Mouse (Mus musculus): ENCODE measurements around the gene Eml3.
"Not testable (repeated sequence)": the region's sequence is repeated elsewhere in the genome, so short reads cannot be mapped to it uniquely, and the experiment has no call there.

Eml3 gene

GRCm38 (mm10) chr19:8950190-8950589, 20.8 kb downstream of the Eml3 start:
- no peak for DNase-seq (ENCODE audit: low read depth, low spot score)

- DNase-seq (ENCODE audit: low read depth, low spot score), result no peak
Observed at GRCm38 (mm10) chr19:8952241-8952640, 22.9 kb downstream of the Eml3 start.

DNA sequence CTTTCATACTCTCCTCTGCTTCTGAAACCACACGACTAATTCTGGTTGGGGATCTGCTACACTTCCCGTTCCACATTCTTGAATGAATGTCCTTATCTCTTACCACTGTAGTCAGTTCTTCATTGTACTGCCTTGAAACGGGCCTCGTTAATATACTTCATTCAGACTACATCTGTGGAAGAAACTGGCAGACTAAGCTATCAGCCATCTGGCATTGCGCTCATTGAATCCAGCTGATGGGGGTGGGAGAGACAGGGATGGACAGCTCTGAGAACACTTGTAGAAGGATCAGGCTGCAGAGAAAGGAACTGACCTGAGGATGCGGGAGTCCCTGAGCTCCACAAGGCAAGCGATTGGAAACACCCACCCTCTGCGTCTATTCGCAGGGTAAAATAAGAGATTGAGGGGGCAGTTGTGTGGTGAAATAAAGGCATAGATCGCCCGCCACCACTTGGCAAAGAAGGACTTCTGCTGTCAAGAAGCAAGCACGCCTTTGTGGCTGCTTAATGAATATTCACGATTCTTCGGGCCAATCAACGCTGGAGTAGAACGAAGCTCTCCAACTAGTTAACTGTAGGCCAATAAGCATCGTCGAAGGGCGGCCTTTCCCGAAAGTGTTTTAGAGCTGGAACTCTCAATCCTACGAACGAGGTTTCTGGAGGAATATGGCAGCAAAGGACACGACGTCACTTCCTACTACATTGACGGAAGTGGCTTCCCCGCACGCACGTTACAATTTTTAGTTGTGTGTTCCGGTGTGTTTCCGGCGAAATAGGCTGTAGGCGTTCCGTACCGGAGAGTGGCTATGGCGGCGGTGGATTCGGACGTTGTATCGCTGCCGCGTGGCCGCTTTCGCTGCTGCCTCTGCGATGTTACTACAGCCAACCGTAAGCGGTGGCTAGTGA, 24.0 kb downstream of the Eml3 start, which contains the start of gene Tut1:
Gene Tut1, plus strand, starts transcription at position 713 of the 905 bp plus-strand sequence.
- peak; percentile 99 for DNase-seq (ENCODE audit: low read depth, low spot score)

DNA sequence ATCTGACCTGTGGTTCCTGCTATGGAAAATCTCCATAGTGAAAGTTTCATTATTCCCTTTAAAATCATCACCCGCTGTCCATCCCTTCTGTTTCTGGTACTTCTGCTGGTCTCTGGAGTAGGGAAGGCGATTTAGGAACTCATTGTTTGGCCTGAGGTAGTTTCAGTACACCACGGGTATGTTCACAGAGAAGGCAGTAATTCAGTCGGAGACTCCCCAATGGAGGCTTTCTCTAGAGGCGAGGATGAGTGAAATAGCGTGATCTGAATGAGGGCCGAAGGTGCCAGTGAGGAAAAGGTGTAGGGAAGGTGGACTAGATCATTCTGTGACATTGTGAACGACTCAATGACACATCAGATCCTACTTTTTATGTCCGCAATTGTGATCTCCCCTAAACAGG, 24.8 kb downstream of the Eml3 start:
- peak; percentile 46 for DNase-seq (ENCODE audit: low read depth, low spot score)

DNA sequence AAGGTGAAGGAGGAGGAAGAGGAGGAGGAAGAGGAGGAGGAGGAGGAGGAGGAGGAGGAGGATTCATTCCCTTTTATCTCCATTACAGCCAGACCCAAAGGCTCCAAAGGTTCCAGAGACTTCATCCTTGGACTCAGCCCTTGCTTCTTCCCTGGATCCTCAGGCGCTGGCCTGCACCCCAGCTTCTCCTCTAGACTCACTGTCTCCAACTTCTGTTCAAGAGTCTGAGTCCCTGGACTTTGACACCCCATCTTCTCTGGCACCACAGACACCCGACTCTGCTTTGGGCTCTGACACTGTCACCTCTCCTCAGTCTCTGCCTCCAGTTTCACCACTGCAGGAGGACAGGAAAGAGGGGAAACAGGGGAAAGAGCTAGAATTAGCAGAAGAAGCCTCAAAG, 32.9 kb downstream of the Eml3 start:
- DNase-seq (ENCODE audit: low read depth, low spot score), result no peak

DNA sequence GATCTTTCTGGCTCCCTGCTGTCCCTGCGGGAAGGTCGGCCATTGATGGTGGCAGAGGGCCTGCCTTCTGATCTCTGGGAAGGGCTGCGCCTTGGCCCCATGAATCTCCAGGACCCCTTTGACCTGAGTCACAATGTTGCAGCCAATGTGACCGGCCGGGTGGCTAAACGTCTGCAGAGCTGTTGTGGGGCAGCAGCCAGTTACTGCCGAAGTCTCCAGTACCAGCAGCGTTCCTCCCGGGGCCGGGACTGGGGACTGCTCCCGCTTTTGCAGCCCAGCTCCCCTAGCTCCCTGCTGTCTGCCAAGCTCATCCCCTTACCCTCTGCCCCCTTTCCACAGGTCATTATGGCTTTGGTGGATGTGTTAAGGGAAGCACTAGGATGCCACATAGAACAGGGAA, 35.7 kb downstream of the Eml3 start:
- DNase-seq (ENCODE audit: low read depth, low spot score), result no peak

DNA sequence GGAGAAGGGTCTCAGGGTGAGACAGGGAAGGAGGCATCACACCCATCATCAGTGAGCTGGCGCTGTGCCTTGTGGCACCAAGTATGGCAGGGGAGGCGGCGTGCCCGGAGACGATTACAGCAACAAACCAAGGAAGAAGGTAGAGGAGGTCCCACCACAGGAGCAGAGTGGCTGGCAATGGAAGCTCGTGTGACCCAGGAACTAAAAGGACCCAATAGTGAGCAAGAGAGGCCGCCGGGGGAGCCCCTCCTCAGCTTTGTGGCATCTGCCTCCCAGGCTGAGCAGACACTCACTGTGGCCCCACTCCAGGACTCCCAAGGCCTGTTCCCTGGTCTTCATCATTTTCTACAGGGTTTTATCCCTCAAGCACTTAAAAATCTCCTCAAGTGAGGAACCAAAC, 36.4 kb downstream of the Eml3 start:
- peak; percentile 52 for DNase-seq (ENCODE audit: low read depth, low spot score)

DNA sequence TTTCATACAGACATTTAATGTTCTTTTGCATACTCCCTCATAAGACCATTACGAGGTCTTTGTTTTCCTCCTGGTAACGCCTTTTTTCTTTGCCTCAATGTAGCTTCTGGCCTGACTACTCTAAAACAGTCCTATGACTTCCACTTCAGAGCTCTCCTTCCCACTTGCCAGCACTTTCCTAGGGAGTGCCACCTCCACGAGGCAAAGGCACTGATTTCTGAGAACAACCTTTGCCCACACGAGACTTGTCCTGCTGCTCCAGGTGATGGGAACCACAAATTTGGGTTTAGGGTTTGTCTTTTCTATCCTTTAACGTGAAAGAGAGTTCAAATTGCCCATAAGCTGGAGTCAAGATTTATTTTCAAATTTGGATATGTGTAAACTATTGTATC, 36.8 kb downstream of the Eml3 start:
- DNase-seq (ENCODE audit: low read depth, low spot score), result no peak

GRCm38 (mm10) chr19:8966590-8967372, 37.4 kb downstream of the Eml3 start, which contains the start of gene Eef1g:
Gene Eef1g (plus strand): TSS chr19:8967041.
- DNase-seq (ENCODE audit: low read depth, low spot score), result peak; percentile 100

- no peak for DNase-seq (ENCODE audit: low read depth, low spot score)
Observed at GRCm38 (mm10) chr19:8967373-8967743, 38.0 kb downstream of the Eml3 start.

DNA sequence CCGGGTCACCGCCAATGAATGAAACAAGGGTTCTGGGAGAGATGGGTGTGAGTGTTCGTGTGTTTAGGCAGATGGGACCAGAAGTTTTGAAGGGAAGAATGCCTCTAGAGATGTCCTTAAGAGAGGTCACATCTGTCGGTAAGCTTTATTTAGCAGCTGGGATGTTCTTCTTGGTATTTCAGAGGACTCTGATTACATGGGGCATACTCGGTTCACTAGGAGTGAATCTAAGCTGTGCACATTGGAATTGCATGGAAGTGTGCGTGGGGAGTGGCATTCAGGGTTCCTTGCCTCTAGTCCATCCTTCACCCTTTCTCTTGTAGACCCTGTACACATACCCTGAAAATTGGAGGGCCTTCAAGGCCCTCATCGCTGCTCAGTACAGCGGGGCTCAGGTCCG, 38.5 kb downstream of the Eml3 start:
- no peak for DNase-seq (ENCODE audit: low read depth, low spot score)

GRCm38 (mm10) chr19:8972491-8972890, 43.1 kb downstream of the Eml3 start:
- not testable (repeated sequence) for DNase-seq (ENCODE audit: low read depth, low spot score)

- peak; percentile 63 for DNase-seq (ENCODE audit: low read depth, low spot score)
Observed at GRCm38 (mm10) chr19:8974638-8975037, 45.3 kb downstream of the Eml3 start.

DNA sequence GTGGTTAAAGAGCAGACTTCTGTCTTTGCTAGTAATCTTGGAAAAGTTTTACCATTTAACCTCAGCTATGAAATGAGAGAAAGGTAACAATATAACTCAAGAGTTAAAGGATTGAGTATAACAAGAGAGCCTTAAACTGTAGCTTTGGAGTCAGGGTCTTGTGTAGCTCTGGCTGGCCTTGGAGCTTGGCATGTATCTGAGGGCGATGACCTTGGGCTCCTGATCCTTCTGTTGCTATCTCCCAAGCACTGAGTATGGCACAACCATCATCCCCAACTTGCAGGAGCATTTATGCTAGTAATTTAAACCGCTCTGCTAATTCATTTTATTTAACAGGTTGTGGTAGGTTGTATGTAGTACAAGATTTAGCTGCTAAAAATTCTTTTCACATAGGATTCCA, 46.1 kb downstream of the Eml3 start:
- no peak for DNase-seq (ENCODE audit: low read depth, low spot score)

DNA sequence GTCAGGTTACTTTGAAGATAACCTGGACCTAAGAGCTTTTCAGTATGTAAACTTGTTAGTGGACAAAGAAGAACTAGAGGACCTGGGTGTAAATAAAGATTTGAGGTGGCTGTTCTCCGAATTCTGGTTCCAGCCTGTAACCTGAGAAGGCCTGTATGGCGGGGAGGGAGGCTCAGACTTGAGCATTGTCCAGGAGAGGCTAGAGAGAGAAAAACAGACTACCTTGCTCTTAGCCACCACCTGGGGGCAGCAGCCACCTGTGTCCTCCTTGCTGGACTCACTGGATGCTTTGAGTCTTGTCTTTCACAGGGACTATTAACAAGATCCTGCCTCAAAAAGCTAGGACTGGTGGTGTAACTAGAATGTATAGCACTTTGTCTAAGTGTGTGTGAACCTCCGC, 47.2 kb downstream of the Eml3 start:
- peak; percentile 95 for DNase-seq (ENCODE audit: low read depth, low spot score)

DNA sequence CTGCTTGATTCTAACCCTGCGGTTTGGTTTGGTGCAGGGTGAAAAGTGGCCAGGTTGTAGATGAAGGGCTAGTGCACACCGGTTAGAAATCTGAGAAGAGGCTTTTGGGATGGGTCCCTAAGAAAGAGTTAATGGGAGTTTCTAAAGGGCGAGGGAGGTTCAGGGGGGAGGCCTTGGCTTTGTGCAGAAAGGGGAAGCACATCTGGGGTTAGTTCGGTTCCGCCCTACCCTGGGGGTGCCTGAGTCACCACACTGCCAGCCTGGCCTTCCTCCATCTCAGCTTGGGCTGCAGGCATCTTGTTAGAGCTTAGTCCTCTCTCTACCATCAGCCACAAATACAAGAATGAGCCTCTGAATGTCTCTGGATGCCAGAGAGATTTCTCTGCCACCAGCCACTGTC, 51.4 kb downstream of the Eml3 start:
- DNase-seq (ENCODE audit: low read depth, low spot score), result peak; percentile 95

- peak; percentile 71 for DNase-seq (ENCODE audit: low read depth, low spot score)
Observed at GRCm38 (mm10) chr19:8981450-8982168, 52.3 kb downstream of the Eml3 start.

- DNase-seq (ENCODE audit: low read depth, low spot score), result peak; percentile 96
Observed at GRCm38 (mm10) chr19:8982303-8983149, 53.2 kb downstream of the Eml3 start.

DNA sequence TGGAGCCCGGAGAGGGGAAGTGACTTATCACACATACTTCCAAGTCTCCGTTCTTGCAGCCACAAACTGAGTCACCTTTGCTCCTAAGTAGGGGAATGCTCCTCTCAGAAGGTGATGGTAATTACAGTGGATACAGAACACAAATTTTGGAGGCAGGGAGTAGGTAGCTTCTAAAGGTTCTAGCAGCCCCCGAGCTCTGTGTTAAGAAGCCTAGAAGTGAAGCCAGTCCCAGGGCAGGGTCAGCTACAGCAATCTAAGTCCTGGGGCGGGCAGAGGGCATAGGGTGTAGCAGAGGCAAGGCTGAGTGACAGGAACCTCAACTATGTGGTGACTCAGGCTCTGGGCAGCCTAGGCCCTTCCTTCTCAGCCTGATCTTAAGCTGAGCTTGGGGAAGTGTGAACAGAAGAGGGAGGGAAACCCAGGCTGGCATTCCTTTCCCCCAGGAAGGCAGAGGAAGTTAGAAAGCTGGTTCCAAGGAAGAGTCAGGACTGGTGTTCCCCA, 53.8 kb downstream of the Eml3 start:
- peak; percentile 99 for DNase-seq (ENCODE audit: low read depth, low spot score)

DNA sequence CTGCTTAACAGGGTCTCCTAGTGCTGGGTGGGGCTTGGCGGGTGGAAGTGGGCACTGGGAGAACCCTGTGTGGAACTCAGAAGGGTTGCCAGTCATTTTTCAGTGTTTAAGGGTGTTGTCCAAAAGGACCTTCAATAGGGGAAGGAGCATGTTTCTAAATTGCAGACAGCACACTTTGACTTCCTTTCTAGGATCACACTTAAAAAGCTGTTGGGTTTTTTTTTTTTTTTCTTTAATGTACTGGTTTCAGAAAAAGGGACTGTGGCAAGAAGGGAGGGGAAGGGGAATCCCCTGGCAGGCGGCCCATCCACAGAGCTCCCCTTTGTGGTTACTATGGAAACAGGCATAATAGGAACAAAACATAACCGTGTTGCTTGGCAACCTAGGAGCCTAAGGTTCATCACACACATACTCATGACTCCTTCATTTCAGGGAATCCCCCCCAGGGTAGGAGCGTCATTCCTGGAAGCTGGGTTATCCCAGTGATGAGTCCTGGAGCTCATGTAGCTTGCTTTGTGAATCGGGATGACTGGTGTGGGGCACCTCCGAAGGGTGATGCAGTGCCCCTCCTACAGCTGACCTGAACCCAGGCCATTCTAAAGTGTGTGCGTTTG, 55.0 kb downstream of the Eml3 start:
- DNase-seq (ENCODE audit: low read depth, low spot score), result peak; percentile 95
